Mouse (Mus musculus) midbrain, postnatal 0 days (tissue): ENCODE results near the gene Hint1. TPM values are rescaled to one million over a fixed set of nuclear protein-coding genes. Genes with fewer than 3 reads are reported as not detected.

Experiments used
- ATAC-seq: fragments of 200-750 bp; cut with Nextera tagmentation; 2 replicates; pipeline ENCODE4 v1.8.0; 2017; ENCODE audit warnings: moderate number of reproducible peaks, mild to moderate bottlenecking, moderate TSS enrichment, moderate library complexity; ENCODE audit not compliant: low FRiP score
- DNase-seq: peaks from one replicate; pipeline ENCODE4 v3.0.0-alpha.2; 2015; ENCODE audit warnings: low spot score
- H3K27ac ChIP-seq: fragments of 300-500 bp; sonication (generic); 2 replicates; pipeline ENCODE4 v1.5.1; 2014; ENCODE audit warnings: low read depth, mild to moderate bottlenecking, low read length, mixed read lengths
- H3K27me3 ChIP-seq: fragments of 300-500 bp; sonication (generic); 2 replicates; pipeline ENCODE4 v1.6.1; 2014; ENCODE audit warnings: low read length, control low read depth, mixed read lengths; ENCODE audit not compliant: insufficient read depth
- H3K36me3 ChIP-seq: fragments of 300-500 bp; sonication (generic); 2 replicates; pipeline ENCODE4 v1.6.1; 2014; ENCODE audit warnings: low read length, control low read depth, mixed read lengths; ENCODE audit not compliant: insufficient read depth
- H3K4me1 ChIP-seq: fragments of 300-500 bp; sonication (generic); 2 replicates; pipeline ENCODE4 v1.6.1; 2014; ENCODE audit warnings: mild to moderate bottlenecking, control low read depth, antibody characterized with exemption, low read length, mixed read lengths; ENCODE audit not compliant: insufficient read depth
- H3K4me2 ChIP-seq: fragments of 300-500 bp; sonication (generic); 2 replicates; pipeline ENCODE4 v1.6.1; 2014; ENCODE audit warnings: low read depth, mild to moderate bottlenecking, low read length, mixed read lengths; ENCODE audit not compliant: poor library complexity, severe bottlenecking
- H3K4me3 ChIP-seq: fragments of 300-500 bp; sonication (generic); 2 replicates; pipeline ENCODE4 v1.5.1; 2014; ENCODE audit warnings: low read depth, mild to moderate bottlenecking, low read length, moderate library complexity
- H3K9ac ChIP-seq: fragments of 300-500 bp; sonication (generic); replicated peaks from 2 replicates; pipeline ENCODE4 v1.6.1; 2014; ENCODE audit warnings: mild to moderate bottlenecking, low read length, moderate library complexity, mixed read lengths; ENCODE audit not compliant: poor library complexity, severe bottlenecking
- H3K9me3 ChIP-seq: fragments of 300-500 bp; sonication (generic); 2 replicates; pipeline ENCODE4 v1.6.1; 2016; ENCODE audit warnings: low read length, control low read depth
- CTCF ChIP-seq: IDR thresholded peaks from 2 replicates; pipeline ENCODE4 v1.5.1; 2016; ENCODE audit warnings: antibody characterized with exemption, mild to moderate bottlenecking
- WGBS: fragments of 180-500 bp; shearing (Covaris S2); extraction: QIAGEN DNeasy Blood & Tissue Kit; methylation state at CpG from one replicate; pipeline ENCODE4 v1.1.7; 2014; 5-methylcytosine and 5-hydroxymethylcytosine counted together
- polyA plus RNA-seq: library from polyadenylated mRNA; unstranded; fragments of >200 nt; fragmentation: Nextera tagmentation; extraction: Ambion mirVana; gene quantifications from 2 replicates; pipeline ENCODE4 v1.2.1, GENCODE M21; 2015
- total RNA-seq: library from RNA; depleted of rRNA; stranded (reverse); fragments of >200 nt; gene quantifications from 2 replicates; pipeline ENCODE4 v1.2.3, GENCODE M21; 2014

Gene Hint1
- total and polyA plus RNA-seq, 2 experiments from 2014 or later: 475 to 1,130 TPM

DNA sequence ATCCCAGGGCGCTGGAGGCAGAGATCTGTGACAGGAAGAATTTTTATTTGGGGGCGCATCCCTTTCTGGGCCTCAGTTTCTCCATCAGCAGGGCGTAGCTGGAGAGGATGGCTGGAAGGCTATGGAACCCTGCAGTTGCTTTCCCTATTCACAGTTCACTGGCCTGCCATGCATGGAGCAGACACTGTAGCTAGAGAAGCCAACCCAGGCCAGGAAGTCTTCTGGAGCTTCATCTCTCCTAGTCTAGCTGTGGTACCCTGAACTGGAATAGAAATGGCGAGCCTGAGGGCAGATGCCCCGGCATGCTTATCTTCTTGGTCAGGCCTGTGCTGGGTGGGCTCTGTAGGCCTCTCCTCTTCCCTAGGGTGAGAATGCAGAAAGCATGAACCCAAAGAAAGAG, 37.2 kb downstream of the Hint1 start:
- H3K4me3 ChIP-seq: peak overlapping the region; percentile 48
- H3K4me2 ChIP-seq: peak overlapping the region; percentile 95
- no peak for TF ChIP-seq CTCF
- ATAC-seq (no peak), DNase-seq (no peak)
- H3K27me3 ChIP-seq: no peaks in the 10 kb centered on the region
- H3K36me3 ChIP-seq: no peaks in the 10 kb centered on the region
- H3K9me3 ChIP-seq: no peaks in the 10 kb centered on the region
- no peak overlapping the region for H3K9ac ChIP-seq
- peaks cover 2% of the 10 kb centered on the region; the same call in 1 of the 2 replicates for H3K4me1 ChIP-seq
- WGBS: 71% methylated on average over 5 of the region's 5 CpGs
- no peak overlapping the region for H3K27ac ChIP-seq

DNA sequence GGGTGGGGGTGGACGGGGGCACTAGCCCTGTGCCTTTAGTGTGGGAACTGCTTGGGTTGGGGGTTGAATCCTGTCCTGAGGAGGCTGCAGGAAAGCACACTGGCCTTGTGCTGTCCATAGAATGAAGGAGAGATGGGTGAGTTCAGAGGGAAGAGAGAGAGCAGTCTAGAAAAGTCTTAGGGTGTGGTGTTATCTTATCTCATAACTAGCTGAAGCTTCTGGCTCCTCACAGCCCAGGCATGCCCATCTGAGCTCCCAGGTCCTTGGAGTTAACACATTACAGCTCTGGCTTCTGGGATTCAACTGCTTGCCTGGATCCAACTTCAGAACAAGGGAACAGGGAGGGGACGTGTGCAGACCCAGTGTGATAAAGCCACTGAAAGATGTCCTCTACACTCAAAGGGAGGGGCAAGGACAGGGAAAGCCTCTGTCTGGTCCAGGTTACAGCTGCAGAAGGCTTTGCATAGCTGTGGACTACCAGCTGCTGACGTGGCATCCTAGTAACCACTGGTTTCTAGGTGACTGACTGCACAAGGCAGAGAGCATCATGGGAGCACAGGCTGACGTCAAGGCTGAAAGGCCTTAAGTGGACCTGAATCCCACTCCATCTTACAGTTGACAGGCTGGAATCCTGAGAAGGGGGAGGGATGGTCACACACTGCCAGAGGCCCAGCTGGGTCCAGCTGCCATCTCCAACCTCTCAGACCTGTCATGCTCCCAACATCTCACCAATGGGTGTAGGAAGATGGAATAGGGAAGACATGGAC, 37.9 kb downstream of the Hint1 start:
- no peaks in the 10 kb centered on the region for H3K9me3 ChIP-seq
- no peak overlapping the region for H3K4me3 ChIP-seq
- ATAC-seq: peak; percentile 52; the same call in 1 of the 2 replicates
- no peaks in the 10 kb centered on the region for H3K36me3 ChIP-seq
- peaks cover 2% of the 10 kb centered on the region; the same call in 1 of the 2 replicates for H3K4me1 ChIP-seq
- no peak overlapping the region for H3K4me2 ChIP-seq
- no peak overlapping the region for H3K27ac ChIP-seq
- H3K27me3 ChIP-seq: no peaks in the 10 kb centered on the region
- 56% methylated on average over 4 of the region's 4 CpGs for WGBS
- peak; percentile 71 for DNase-seq
- H3K9ac ChIP-seq: no peak overlapping the region
- no peak for TF ChIP-seq CTCF

- no peak overlapping the region for H3K4me2 ChIP-seq
- H3K27me3 ChIP-seq: no peaks in the 10 kb centered on the region
- H3K4me1 ChIP-seq: peaks cover 2% of the 10 kb centered on the region; the same call in 1 of the 2 replicates
- H3K27ac ChIP-seq: no peak overlapping the region
- H3K4me3 ChIP-seq: no peak overlapping the region
- WGBS: 87% methylated on average over 3 of the region's 3 CpGs
- no peak for ATAC-seq
- no peaks in the 10 kb centered on the region for H3K9me3 ChIP-seq
- no peak for TF ChIP-seq CTCF
- no peaks in the 10 kb centered on the region for H3K36me3 ChIP-seq
- DNase-seq: no peak
- no peak overlapping the region for H3K9ac ChIP-seq
Measured at GRCm38 (mm10) chr11:54905086-54905485, 38.9 kb downstream of the Hint1 start.

DNA sequence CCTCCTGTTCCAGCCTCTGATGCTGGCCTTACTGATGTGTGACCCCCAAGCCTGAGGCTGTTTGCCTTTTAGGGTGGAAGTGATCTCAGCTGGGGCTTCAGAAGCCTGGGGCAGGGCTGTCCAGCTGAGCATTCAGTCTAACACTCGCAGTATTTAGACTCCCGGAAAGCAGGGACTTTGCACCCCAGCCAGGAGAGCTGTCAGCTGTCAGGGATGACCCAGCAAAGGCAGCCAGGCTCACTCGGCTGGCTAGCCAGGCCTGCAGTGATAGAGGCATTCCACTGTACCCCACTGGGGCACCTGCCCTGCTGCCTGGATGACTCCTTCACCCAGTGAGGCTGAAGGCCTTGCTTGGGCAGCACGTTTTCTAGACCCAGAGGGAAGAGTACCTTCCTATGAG, 39.7 kb downstream of the Hint1 start:
- H3K9ac ChIP-seq: no peak overlapping the region

GRCm38 (mm10) chr11:54906466-54906865, 40.3 kb downstream of the Hint1 start:
- H3K36me3 ChIP-seq: peaks cover 5% of the 10 kb centered on the region; the same call in 1 of the 2 replicates
- DNase-seq: no peak
- H3K9me3 ChIP-seq: no peaks in the 10 kb centered on the region
- no peak overlapping the region for H3K9ac ChIP-seq
- no peak for ATAC-seq
- H3K4me1 ChIP-seq: peaks cover 2% of the 10 kb centered on the region; the same call in 1 of the 2 replicates
- no peak overlapping the region for H3K27ac ChIP-seq
- TF ChIP-seq CTCF: no peak
- no peak overlapping the region for H3K4me3 ChIP-seq
- no peaks in the 10 kb centered on the region for H3K27me3 ChIP-seq
- whole genome bisulfite sequencing: 82% methylated on average over 4 of the region's 4 CpGs
- H3K4me2 ChIP-seq: no peak overlapping the region

More for the DNA sequence above, 39.7 kb downstream of the Hint1 start:
- no peak overlapping the region for H3K27ac ChIP-seq
- H3K4me1 ChIP-seq: peaks cover 2% of the 10 kb centered on the region; the same call in 1 of the 2 replicates
- peaks cover 5% of the 10 kb centered on the region; the same call in 1 of the 2 replicates for H3K36me3 ChIP-seq
- no peak overlapping the region for H3K4me3 ChIP-seq
- H3K4me2 ChIP-seq: no peak overlapping the region
- TF ChIP-seq CTCF: no peak
- no peaks in the 10 kb centered on the region for H3K9me3 ChIP-seq
- ATAC-seq: no peak
- H3K27me3 ChIP-seq: no peaks in the 10 kb centered on the region
- no peak for DNase-seq
- WGBS: 74% methylated on average over 4 of the region's 4 CpGs

GRCm38 (mm10) chr11:54907259-54907658, 41.1 kb downstream of the Hint1 start:
- H3K9me3 ChIP-seq: no peaks in the 10 kb centered on the region
- DNase-seq (no peak), ATAC-seq (no peak)
- no peak overlapping the region for H3K4me2 ChIP-seq
- H3K27me3 ChIP-seq: no peaks in the 10 kb centered on the region
- peaks cover 11% of the 10 kb centered on the region; the same call in 1 of the 2 replicates for H3K36me3 ChIP-seq
- no peak overlapping the region for H3K4me3 ChIP-seq
- WGBS: 94% methylated on average over 5 of the region's 5 CpGs
- TF ChIP-seq CTCF: no peak
- H3K9ac ChIP-seq: no peak overlapping the region
- H3K4me1 ChIP-seq: peaks cover 2% of the 10 kb centered on the region; the same call in 1 of the 2 replicates
- no peak overlapping the region for H3K27ac ChIP-seq
